Mouse (Mus musculus): Measurements from ENCODE around the gene Mrpl23. TPM values are rescaled to one million over a fixed set of nuclear protein-coding genes. Genes with fewer than 3 reads are reported as not detected.

The Mrpl23 gene
- total and polyA plus RNA-seq, 2 experiments from 2014 or later: 25.5 to 69.3 TPM

DNA sequence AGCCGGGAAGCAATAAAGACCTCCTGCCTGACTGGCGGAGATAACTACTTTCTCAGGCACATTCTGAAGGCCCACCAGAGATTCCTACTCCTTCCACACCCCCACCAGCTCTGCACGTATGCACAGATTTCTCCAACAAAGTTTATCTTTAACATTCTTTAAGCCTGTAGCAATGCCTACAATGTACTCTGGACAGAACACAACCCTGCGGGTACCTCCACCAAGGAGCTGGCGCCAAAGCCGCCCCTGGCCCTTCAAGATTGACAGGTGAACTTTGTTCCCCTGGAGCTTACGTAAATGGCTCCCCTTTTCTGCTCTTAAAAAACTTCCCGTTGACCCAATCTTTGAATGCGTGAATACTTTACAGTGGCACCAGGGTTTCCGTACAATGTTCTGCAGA lies 3.1 kb upstream of the Mrpl23 start:
- no peak for DNase-seq (ENCODE audit: low spot score)
- Histone ChIP-seq H3K36me3 (ENCODE audit: insufficient read depth, low read length) (no peaks in the 10 kb centered on the region), H3K4me2 (ENCODE audit: low read depth, low read length) (no peak overlapping the region), H3K9me3 (ENCODE audit: low read length) (no peaks in the 10 kb centered on the region), H3K9ac (replicated peaks; ENCODE audit: low read length) (no peak overlapping the region), H3K27me3 (ENCODE audit: insufficient read depth, low read length) (no peaks in the 10 kb centered on the region), H3K27ac (no peak overlapping the region), H3K4me1 (ENCODE audit: insufficient read depth, low read length) (peaks cover 10% of the 10 kb centered on the region), H3K4me3 (ENCODE audit: low read length) (no peak overlapping the region)
- no peak for TF ChIP-seq CTCF (IDR thresholded peaks at IDR 0.05; ENCODE audit: low read depth)
- ATAC-seq: no peak
- WGBS: 59% methylated on average over 10 of the region's 10 CpGs

DNA sequence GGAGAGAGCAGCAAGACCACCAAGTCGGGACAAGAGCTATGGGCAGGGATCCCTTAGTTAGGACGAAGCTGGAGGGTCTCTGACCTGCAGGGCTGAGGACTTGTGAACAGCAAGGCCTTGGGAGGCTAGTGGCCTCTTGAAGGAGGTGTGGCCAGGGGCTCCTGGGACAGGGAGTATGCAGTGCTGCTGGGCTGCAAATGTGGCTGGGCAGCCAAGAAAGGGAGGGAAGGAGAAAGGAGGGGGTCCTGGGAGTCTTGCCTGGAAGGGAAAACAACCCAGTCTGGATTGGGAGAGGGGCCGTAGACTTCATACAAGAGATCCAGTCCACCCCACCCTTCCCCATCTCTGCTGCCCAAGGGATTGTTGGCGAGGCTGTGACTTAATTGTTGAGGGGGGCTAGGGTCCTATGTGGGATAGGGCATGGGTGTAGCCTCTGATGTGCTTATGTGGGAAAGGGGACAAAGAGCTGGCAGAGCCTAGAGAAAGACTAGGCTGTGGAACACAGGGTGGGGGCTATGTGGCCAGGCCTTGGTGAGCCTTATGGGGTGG lies 439 bp upstream of the Mrpl23 start:
- ATAC-seq (no peak), DNase-seq (ENCODE audit: low spot score) (no peak)
- Histone ChIP-seq H3K27ac (0 out of 2 replicates have a peak overlapping the region, but pooled peaks have one; percentile 36), H3K27me3 (ENCODE audit: insufficient read depth, low read length) (no peaks in the 10 kb centered on the region), H3K4me1 (ENCODE audit: insufficient read depth, low read length) (peaks cover 10% of the 10 kb centered on the region), H3K36me3 (ENCODE audit: insufficient read depth, low read length) (0 out of 2 replicates have a peak, but pooled peaks cover 3% of the 10 kb centered on the region), H3K4me3 (ENCODE audit: low read length) (no peak overlapping the region), H3K9me3 (ENCODE audit: low read length) (no peaks in the 10 kb centered on the region), H3K9ac (replicated peaks; ENCODE audit: low read length) (peak overlapping the region; percentile 59; the same call in 1 of the 2 replicates), H3K4me2 (ENCODE audit: low read depth, low read length) (no peak overlapping the region)
- WGBS: 83% methylated on average over 4 of the region's 4 CpGs
- no peak for TF ChIP-seq CTCF (IDR thresholded peaks at IDR 0.05; ENCODE audit: low read depth)

DNA sequence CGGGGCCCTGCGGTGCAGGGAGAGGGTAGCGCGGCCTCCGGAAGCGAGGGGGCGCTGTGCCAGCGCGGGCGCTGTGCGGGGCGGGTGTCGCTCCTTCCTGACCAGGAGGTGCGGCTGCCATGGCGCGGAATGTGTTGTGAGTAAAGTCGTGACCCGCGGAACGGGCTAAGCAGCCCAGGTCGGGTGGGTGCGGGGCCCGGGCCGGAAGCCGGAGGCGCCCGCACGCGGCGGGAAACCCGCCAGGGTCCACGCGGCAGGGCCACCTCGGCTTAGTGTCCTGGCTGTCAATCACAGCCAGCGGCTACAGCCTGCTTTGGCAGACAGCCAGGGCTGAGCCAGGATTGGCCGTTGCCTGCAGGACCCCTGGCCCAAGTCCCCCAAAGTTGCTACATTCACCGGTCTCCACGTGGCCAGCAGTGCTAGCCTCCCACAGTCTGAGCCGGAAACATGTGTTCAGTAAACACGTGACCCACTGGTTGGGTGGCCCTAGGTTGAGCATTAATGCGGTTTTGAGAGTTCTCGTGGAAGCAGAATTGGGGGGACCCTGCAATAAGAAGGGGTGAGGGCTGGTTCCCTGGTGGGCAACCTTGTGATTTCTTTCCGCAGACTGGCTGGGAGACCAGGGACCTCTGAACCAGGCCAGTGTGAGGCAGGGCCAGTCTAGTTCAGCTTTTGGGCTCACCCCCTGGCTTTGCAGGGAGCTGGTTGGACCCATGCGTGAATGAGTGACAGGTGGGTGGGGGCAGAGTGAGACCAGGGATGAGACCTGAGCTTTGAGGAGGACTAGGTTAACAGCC lies 771 bp downstream of the Mrpl23 start:
- no peaks in the 10 kb centered on the region for H3K27me3 ChIP-seq (ENCODE audit: insufficient read depth, low read length)
- ATAC-seq (peak; percentile 92), DNase-seq (ENCODE audit: low spot score) (peak; percentile 93)
- H3K4me3 ChIP-seq (ENCODE audit: low read length): peak overlapping the region; percentile 55
- H3K36me3 ChIP-seq (ENCODE audit: insufficient read depth, low read length): 0 out of 2 replicates have a peak, but pooled peaks cover 3% of the 10 kb centered on the region
- peak overlapping the region; percentile 75 for H3K27ac ChIP-seq
- peak; percentile 75 for TF ChIP-seq CTCF (IDR thresholded peaks at IDR 0.05; ENCODE audit: low read depth)
- H3K4me1 ChIP-seq (ENCODE audit: insufficient read depth, low read length): peaks cover 10% of the 10 kb centered on the region
- H3K9me3 ChIP-seq (ENCODE audit: low read length): no peaks in the 10 kb centered on the region
- H3K9ac ChIP-seq (replicated peaks; ENCODE audit: low read length): peak overlapping the region; percentile 59
- WGBS: 1% methylated on average over 41 of the region's 44 CpGs
- H3K4me2 ChIP-seq (ENCODE audit: low read depth, low read length): peak overlapping the region; percentile 70

DNA sequence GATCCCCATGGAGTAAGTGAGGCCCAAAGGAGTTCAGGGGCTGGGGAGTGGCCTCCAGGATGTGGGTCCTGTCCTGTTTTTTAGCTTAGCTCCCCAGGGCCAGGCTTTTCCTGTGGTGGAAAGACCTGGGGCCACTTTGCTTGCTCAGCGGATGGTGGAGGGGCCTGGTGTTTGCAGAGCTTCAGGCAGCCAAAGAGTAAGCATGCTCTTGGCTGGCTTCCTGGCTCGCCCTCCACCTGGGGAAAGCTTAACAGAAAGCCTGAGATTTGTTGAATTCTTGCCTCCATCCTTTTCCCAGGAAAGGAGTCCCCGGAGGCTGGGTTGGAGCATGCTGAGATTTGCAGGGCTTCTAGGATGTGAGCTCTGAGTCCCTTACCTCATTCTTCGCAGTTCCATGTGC lies 2.6 kb downstream of the Mrpl23 start:
- no peak for DNase-seq (ENCODE audit: low spot score)
- Histone ChIP-seq H3K27me3 (ENCODE audit: insufficient read depth, low read length) (no peaks in the 10 kb centered on the region), H3K36me3 (ENCODE audit: insufficient read depth, low read length) (0 out of 2 replicates have a peak, but pooled peaks cover 3% of the 10 kb centered on the region), H3K4me1 (ENCODE audit: insufficient read depth, low read length) (peaks cover 10% of the 10 kb centered on the region), H3K9ac (replicated peaks; ENCODE audit: low read length) (no peak overlapping the region), H3K9me3 (ENCODE audit: low read length) (no peaks in the 10 kb centered on the region), H3K4me2 (ENCODE audit: low read depth, low read length) (no peak overlapping the region), H3K27ac (no peak overlapping the region), H3K4me3 (ENCODE audit: low read length) (no peak overlapping the region)
- ATAC-seq: no peak
- TF ChIP-seq CTCF (IDR thresholded peaks at IDR 0.05; ENCODE audit: low read depth): no peak
- WGBS: 87% methylated on average over 4 of the region's 4 CpGs

DNA sequence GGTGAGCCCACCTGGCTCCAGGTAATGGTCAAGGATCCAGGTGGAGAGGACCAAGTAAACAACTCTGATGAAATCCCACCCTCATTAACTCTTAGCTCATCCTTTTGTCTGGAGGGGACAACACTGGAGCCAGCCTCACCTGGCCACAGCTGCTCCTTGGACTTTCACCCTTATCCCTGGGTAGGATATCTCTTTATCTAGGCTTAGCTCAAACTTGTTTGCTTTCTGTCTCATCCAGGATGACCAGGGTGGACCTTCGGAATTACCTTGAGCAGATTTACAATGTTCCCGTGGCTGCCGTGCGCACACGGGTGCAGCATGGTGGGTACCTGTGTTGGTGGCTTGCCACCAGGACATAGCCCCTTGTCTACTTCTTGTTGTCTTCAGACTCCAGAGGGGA lies 3.3 kb downstream of the Mrpl23 start:
- H3K9me3 ChIP-seq (ENCODE audit: low read length): no peaks in the 10 kb centered on the region
- ATAC-seq (no peak), DNase-seq (ENCODE audit: low spot score) (no peak)
- TF ChIP-seq CTCF (IDR thresholded peaks at IDR 0.05; ENCODE audit: low read depth): no peak
- WGBS: 97% methylated on average over 5 of the region's 5 CpGs
- no peak overlapping the region for H3K4me2 ChIP-seq (ENCODE audit: low read depth, low read length)
- no peak overlapping the region for H3K27ac ChIP-seq
- H3K4me3 ChIP-seq (ENCODE audit: low read length): no peak overlapping the region
- H3K36me3 ChIP-seq (ENCODE audit: insufficient read depth, low read length): peaks cover 5% of the 10 kb centered on the region; the same call in 1 of the 2 replicates
- H3K27me3 ChIP-seq (ENCODE audit: insufficient read depth, low read length): no peaks in the 10 kb centered on the region
- no peak overlapping the region for H3K9ac ChIP-seq (replicated peaks; ENCODE audit: low read length)
- peaks cover 10% of the 10 kb centered on the region for H3K4me1 ChIP-seq (ENCODE audit: insufficient read depth, low read length)

DNA sequence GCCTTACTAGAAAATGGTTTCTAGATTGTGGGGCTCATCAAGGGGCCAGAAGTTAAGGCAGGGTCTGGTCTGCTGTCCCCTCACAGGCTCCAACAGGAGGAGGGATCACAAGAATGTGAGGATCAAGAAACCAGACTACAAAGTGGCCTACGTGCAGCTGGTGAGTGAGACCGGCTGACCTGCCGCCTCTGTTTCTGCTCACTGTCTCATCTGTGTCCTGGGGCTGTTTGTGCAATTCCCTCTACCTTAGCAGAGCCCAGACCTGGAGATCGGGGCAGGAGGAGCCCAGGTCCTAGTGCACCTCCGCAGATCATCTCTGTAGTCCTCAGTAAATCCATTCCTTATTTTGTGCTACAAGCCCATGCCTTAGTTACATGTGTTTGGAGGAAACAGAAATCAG lies 4.7 kb downstream of the Mrpl23 start:
- H3K4me2 ChIP-seq (ENCODE audit: low read depth, low read length): no peak overlapping the region
- H3K9me3 ChIP-seq (ENCODE audit: low read length): no peaks in the 10 kb centered on the region
- ATAC-seq: no peak
- no peak for DNase-seq (ENCODE audit: low spot score)
- no peak for TF ChIP-seq CTCF (IDR thresholded peaks at IDR 0.05; ENCODE audit: low read depth)
- H3K9ac ChIP-seq (replicated peaks; ENCODE audit: low read length): no peak overlapping the region
- no peak overlapping the region for H3K4me3 ChIP-seq (ENCODE audit: low read length)
- H3K27me3 ChIP-seq (ENCODE audit: insufficient read depth, low read length): no peaks in the 10 kb centered on the region
- 79% methylated on average over 5 of the region's 5 CpGs for WGBS
- no peak overlapping the region for H3K27ac ChIP-seq
- peaks cover 10% of the 10 kb centered on the region; the same call in 1 of the 2 replicates for H3K36me3 ChIP-seq (ENCODE audit: insufficient read depth, low read length)
- peaks cover 10% of the 10 kb centered on the region for H3K4me1 ChIP-seq (ENCODE audit: insufficient read depth, low read length)

Measured in hindbrain, postnatal 0 days (tissue).